Mouse (Mus musculus) G1E (cell line): ENCODE measurements around the gene Skil.

Experiments
- CTCF ChIP-seq: IDR thresholded peaks from 2 replicates; pipeline ENCODE4 v1.5.1; 2012; ENCODE audit warnings: low read depth, low read length, inconsistent platforms, mixed read lengths
- GATA1 ChIP-seq: IDR thresholded peaks from 2 replicates; pipeline ENCODE4 v1.6.1; 2012; ENCODE audit warnings: borderline replicate concordance, low read length, inconsistent platforms, mixed read lengths

DNA sequence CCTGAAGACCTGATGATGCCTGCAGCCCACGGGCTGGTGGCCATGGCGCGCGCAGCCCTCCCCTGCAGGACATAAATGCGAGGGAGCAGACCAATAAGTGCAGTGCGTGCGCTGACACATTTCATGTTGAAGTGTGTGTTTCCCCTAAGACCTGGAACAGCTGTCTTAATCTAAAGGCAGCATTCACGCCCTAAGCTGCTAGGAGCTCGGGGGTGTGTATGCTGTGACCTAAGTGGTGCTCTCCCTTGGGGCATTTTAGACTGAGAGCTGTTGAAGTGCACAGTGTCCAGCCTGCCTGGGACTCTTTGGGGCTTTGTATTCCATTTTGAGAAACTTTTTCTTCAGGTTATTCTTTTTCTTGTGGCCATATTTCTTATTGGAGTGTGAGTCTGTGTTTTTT lies 43.1 kb upstream of the Skil start:
- TF ChIP-seq CTCF, result no peak
- TF ChIP-seq GATA1, result no peak
